Mouse (Mus musculus) right cerebral cortex, postnatal 4 days (tissue): ENCODE results near the gene Ucn2.

Source experiments
- DNase-seq: peaks from one replicate; pipeline ENCODE4 v3.0.0-alpha.2; 2022

Gene Ucn2

DNA sequence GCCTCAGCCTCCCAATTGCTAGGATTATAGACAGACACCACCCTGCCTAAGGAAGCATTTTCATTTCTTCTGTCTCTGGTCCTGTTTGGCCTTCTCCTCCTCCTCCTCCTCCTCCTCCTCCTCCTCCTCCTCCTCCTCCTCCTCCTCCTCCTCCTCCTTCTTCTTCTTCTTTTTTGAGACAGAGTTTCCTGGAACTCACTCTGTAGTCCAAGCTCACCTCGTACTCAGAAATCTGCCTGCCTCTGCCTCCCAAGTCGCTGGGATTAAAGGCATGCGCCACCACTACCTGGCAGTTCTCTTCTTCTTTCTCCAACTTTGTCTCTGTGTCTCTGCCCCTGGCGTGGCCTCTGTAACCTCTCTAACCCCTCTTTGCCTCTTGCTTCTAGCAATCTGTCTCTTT, at the start of gene Ucn2:
Gene Ucn2, plus strand, starts transcription at position 301 of the 400 bp plus-strand sequence.
- DNase-seq = no peak

DNA sequence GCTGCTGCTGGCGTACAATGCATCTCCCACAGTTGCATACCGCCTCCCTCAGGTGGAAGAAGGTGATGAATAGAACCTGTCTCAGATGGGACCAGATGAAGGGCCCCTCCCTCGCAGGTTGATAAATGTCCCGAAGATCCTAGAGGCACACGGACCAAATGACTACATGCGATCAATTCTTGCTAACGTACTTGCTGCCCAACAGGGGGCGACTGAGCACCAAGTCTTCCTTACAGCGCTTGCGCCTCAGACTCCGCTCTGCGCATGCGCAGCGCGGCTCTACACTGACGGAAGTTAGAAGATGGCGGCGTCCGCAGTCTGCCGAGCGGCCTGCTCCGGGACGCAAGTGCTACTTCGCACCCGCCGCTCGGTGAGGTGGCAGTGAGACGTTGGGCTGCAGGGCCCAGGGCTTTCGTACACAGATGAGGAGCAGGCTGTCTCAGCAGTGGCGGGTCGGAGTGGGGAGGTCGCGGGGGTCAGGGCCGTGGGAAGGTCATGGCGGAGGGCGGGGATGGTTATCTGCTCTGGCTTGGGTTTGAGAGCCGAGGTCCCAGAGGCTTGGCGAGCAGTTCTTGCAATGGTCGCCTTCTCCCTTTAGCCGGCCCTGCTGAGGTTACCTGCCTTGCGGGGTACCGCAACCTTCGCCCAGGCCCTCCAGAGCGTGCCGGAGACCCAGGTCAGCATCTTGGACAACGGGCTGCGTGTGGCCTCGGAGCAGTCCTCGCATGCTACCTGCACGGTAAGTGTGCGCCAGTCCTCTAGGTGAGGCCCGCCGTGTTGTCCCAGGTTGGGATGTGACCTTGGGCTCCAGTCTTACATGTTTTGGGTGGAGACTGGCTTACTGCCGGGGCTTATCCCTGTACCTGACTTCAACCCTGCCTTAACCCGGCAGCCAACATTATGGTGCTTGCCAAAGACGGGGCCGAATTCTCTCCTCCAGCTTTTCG, 49.1 kb upstream of the Ucn2 start, which contains the start of gene Uqcrc1:
Gene Uqcrc1, plus strand, starts transcription at position 216 of the 947 bp plus-strand sequence.
- peak; percentile 98 for DNase-seq

DNA sequence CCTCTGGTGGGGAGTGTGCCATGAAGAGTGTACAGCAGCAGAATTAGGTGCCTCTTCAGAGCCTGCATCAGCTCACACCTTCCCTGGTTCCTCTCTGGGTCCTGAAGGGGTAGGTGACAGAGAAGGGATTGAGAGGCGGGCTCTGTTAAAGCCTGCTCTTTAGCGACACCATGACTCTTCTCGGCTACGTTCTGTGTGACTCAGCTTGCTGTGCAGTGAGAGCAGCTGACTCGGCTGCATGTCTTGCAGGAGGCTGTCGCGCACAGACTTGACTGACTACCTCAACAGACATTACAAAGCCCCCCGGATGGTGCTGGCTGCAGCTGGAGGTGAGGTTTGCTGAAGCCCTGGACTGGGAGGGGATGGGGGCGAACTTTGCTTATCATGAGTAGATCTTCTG, 40.7 kb upstream of the Ucn2 start:
- DNase-seq = no peak

GRCm38 (mm10) chr9:108945608-108946007, 40.2 kb upstream of the Ucn2 start:
- DNase-seq = no peak

GRCm38 (mm10) chr9:108949231-108949966, 36.4 kb upstream of the Ucn2 start:
- DNase-seq = no peak

- no peak for DNase-seq
These were observed 35.7 kb upstream of the Ucn2 start for GRCm38 (mm10) chr9:108949967-108950728.

- DNase-seq = no peak
These were observed 32.7 kb upstream of the Ucn2 start, which contains the start of gene Col7a1 for GRCm38 (mm10) chr9:108953081-108953636. TSS of gene Col7a1 (plus strand) at chr9:108953586.

- no peak for DNase-seq
These were observed 30.6 kb upstream of the Ucn2 start for GRCm38 (mm10) chr9:108955241-108955640.

DNA sequence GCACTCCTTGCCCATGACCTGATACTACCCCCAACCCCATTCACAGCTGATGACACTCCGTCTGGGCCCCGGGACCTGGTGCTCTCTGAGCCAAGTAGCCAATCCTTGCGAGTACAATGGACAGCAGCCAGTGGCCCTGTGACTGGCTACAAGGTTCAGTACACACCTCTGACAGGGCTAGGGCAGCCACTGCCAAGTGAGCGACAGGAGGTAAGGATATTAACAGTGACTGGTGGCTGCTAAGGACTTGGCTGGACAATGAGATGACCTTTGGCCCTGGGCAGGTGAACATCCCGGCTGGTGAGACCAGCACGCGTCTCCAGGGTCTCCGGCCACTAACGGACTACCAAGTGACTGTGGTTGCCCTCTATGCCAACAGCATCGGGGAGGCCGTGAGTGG, 30.0 kb upstream of the Ucn2 start:
- no peak for DNase-seq

GRCm38 (mm10) chr9:108963577-108963976, 22.2 kb upstream of the Ucn2 start:
- no peak for DNase-seq

GRCm38 (mm10) chr9:108964338-108964737, 21.5 kb upstream of the Ucn2 start:
- no peak for DNase-seq

DNA sequence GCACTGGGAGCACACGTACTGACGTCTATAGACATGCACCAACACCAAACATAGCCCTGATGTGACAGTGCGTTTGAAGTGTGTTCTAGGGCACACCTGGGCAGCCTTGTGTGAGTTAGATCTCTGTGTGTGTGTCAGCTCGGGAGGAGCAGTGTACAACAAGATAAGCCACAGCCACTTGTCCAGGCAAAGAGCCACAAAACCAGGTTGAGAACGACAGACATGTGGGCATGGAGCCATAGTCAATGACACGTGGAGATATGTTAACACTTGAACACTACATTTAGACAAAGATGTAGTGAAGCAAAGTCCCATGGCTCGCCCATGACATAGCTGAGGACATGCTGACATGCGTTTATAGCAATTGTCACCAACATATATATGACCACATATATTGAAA, 15.2 kb upstream of the Ucn2 start:
- DNase-seq = no peak

GRCm38 (mm10) chr9:108976483-108976882, 9.3 kb upstream of the Ucn2 start:
- DNase-seq = no peak

DNA sequence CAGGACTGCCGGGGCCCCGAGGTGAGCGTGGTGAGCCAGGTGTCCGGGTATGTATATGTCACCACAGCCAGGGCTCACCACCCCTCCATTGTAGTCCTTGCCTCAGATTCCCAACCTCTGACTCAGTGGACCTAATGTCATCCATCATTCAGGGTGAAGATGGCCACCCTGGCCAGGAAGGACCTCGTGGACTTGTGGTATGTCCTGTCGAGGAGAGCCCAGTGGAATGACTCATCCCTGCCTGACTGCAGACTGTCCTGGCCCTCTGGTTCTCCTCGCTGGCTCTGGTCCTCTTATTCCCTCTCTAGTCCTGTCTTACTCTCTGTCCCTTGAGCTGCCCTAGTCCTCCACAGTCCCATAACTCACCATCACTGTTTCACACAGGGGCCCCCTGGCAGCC, 7.8 kb upstream of the Ucn2 start:
- no peak for DNase-seq

- no peak for DNase-seq
These were observed 3.3 kb upstream of the Ucn2 start for GRCm38 (mm10) chr9:108982498-108982897.

GRCm38 (mm10) chr9:108983209-108983608, 2.6 kb upstream of the Ucn2 start:
- no peak for DNase-seq

DNA sequence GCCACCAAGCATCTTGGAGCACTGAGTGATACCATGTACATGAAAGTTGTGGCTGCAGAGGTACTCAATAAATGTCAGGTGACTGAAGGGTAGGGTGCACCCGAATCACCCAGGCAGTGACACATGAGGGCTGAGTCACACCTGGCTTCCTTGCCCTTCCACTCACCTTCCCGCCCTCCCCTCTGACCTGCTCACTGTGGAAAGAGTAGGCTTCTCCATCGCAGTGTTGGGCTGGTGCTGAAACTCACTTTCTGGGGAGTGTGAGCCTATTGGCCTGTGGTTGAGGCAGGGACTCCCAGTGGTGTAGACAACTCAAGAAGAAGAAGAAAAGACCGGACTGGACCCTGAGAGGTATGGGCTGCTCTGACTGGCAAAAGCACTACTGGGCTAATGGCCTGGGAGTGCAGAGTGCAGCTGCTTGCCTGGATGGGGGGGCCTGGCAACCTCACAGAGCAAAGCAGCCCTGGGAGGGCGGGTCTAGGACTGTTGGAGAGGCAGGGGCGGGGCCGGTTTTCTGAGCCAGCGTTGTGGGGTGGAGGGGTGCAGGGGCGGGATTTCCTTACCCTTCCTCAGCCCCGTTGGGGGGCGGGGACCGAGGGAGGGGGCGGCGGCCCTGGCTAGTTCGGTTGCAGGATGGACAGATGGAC, 2.0 kb downstream of the Ucn2 start:
- DNase-seq = peak; percentile 13

DNA sequence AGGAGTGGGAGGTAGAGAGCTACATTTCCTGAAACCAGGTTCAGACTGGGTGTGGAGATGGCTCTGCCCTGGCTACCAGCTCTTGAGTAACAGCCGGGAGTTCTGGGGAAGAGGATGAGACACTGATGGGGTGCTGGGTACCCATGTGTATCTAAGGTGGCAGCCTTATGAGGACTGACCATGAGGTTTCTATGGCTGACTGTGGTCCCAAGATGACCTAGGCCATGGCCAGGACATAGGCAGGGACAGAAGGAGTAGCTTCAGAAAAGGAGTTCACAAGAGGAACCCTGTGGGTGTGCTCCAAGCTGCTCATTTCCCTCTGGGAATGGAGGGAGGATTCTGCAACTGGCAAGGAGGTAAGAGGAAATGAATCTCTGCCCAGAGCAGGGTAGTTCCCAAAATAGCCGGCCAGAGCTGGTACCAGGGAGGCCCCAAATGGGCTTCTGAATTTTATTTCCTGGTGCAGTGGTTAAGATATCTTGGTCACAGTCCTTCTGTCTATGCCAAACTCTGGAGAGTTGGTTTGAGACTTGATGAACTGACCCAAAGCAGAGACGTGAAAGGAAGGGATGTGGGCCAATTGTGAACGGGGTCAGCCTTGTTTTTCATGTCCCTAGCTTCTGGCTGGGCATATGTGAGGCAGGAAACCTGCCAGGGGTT, 4.1 kb downstream of the Ucn2 start:
- no peak for DNase-seq

- DNase-seq = no peak
These were observed 4.6 kb downstream of the Ucn2 start for GRCm38 (mm10) chr9:108990462-108990820.

DNA sequence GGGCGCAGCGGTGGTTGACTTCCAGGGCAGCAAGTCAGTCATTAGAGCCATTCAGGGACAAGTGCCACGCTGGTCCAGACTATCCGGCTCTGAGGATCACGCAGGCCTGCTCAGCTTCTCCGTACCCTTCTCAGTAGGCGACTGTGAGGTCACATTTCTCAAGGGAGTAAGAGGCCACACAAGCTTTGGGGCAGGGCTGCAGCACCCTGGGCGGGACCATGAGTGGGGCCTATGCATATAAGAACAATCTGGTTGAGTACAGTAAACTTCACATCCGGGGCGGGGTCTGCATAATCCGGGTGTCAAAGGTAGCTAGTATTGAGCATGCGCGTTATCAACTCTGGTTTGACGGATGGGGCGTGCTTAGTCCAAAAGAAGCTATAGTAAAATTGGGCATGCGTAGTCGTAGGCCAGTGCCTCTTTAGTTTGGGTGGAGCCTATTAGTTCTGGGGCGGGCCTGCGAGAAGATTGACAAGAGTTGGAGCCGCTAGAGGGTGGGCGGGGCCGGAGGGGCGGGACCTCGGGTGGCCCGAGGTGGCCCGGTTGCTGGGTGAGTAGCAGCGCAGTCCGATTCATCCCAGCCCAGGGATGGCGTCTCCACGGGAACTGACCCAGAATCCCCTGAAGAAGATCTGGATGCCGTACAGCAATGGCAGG, 5.7 kb downstream of the Ucn2 start, which contains the start of gene Pfkfb4:
Gene Pfkfb4, plus strand, starts transcription at position 351 of the 657 bp plus-strand sequence.
- peak; percentile 85 for DNase-seq

DNA sequence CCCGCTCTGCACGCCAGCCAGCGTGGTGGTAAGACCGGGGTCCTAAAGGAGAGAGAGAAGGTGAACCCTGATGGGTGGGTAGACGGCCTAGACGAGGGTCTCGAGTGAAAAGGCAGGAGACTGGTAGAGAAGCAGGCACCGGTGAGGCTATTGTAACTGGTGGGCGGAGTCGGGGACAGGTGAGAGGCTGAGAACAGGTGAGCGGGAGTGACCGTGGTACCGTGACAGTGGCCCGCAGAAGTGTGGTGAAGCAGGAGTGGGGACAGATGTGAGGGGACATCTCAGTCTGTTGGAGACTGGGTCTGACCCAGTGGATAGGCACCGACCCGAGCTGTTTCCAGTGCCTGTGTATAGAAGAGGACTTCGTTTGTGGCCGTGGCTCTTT, 6.3 kb downstream of the Ucn2 start:
- DNase-seq = no peak
